ENCODE assay signal across 16 mouse cellular contexts in the genomic region with DNA sequence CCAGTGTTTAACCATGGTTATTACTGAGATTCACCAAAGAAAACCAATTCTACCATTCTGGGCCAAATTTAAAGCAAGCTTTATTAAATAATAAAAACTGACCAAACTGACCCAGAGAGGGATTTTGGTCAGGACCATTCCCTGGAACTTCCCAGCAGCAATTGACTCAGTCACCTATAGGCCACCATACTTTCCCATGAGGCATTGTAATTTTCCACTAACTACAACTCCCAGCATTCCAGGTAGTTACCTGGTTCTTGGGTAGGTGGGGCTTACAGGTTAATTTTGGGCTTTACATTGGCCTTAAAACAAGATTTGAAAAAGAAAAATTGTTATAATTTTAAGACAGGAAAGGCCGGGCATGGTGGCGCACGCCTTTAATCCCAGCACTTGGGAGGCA.
"Had no signal": no experiment of that assay in that cellular context is flagged by ENCODE, and none has a peak within 500 bp of the region (broad histone marks: within the 10 kb centered on the region; RNA-seq: fewer than 3 reads in every experiment).

No protein-coding gene starts in this region.

- H3K27ac ChIP-seq: lung, embryonic 15.5 days; macrophage; midbrain, embryonic 13.5 days; midbrain, embryonic 15.5 days; neural tube, embryonic 12.5 days had no signal

- DNase-seq: lung, adult 18-20 months; lung, postnatal 14 days; lung, postnatal 36 days; right cerebral cortex, postnatal 14 days; thymus, adult 18-20 months; thymus, postnatal 14 days; thymus, postnatal 36 days had no signal

- H3K36me3 ChIP-seq: lung, embryonic 15.5 days; midbrain, embryonic 13.5 days; midbrain, embryonic 15.5 days; neural tube, embryonic 12.5 days; stomach, embryonic 15.5 days had no signal

- H3K4me1 ChIP-seq: megakaryocyte, embryonic 14.5 days; midbrain, embryonic 13.5 days; midbrain, embryonic 15.5 days; neural tube, embryonic 12.5 days; stomach, embryonic 15.5 days had no signal

- H3K27me3 ChIP-seq: lung, embryonic 15.5 days; megakaryocyte, embryonic 14.5 days; midbrain, embryonic 13.5 days; midbrain, embryonic 15.5 days; neural tube, embryonic 12.5 days; stomach, embryonic 15.5 days had no signal

- ATAC-seq: lung, postnatal 0 days; midbrain, embryonic 13.5 days; midbrain, embryonic 15.5 days had no signal

- H3K9me3 ChIP-seq: lung, embryonic 15.5 days; midbrain, embryonic 13.5 days; midbrain, embryonic 15.5 days; neural tube, embryonic 12.5 days; stomach, embryonic 15.5 days had no signal

- H3K9ac ChIP-seq: lung, embryonic 15.5 days; midbrain, embryonic 13.5 days; midbrain, embryonic 15.5 days; neural tube, embryonic 12.5 days; stomach, embryonic 15.5 days had no signal

- H3K4me2 ChIP-seq: lung, embryonic 15.5 days; midbrain, embryonic 11.5 days; midbrain, embryonic 13.5 days; midbrain, embryonic 15.5 days; neural tube, embryonic 12.5 days; stomach, embryonic 15.5 days had no signal

- H3K4me3 ChIP-seq: lung, embryonic 15.5 days; megakaryocyte, embryonic 14.5 days; midbrain, embryonic 13.5 days; midbrain, embryonic 15.5 days; neural tube, embryonic 12.5 days; stomach, embryonic 15.5 days had no signal
